In genomic region chr6:7846726-7847439, GRCm38 (mm10) we compare ENCODE assay signal across 8 mouse cellular contexts. TPM values are rescaled to one million over a fixed set of nuclear protein-coding genes. Genes with fewer than 3 reads are reported as not detected.
DNase-seq lines count a peak whose midpoint lies in the region; ATAC-seq lines count a peak whose summit lies in the region.

No protein-coding gene starts in this region.

- no peaks in the 10 kb centered on the region for H3K9me3 ChIP-seq in hindbrain, embryonic 12.5 days (replicated peaks)
- no peaks in the 10 kb centered on the region for H3K9me3 ChIP-seq in hindbrain, embryonic 10.5 days
- H3K9me3 ChIP-seq in forebrain, embryonic 12.5 days = no peaks in the 10 kb centered on the region

- no peak overlapping the region for H3K9ac ChIP-seq in hindbrain, embryonic 12.5 days
- H3K9ac ChIP-seq in forebrain, embryonic 12.5 days = no peak overlapping the region

- no peaks in the 10 kb centered on the region for H3K27me3 ChIP-seq in hindbrain, embryonic 12.5 days
- no peaks in the 10 kb centered on the region for H3K27me3 ChIP-seq in hindbrain, embryonic 10.5 days (ENCODE audit: insufficient read depth, poor library complexity, severe bottlenecking)
- no peaks in the 10 kb centered on the region for H3K27me3 ChIP-seq in forebrain, embryonic 12.5 days

- no peak overlapping the region for H3K4me3 ChIP-seq in hindbrain, embryonic 12.5 days
- no peak overlapping the region for H3K4me3 ChIP-seq in hindbrain, embryonic 10.5 days
- no peak overlapping the region for H3K4me3 ChIP-seq in forebrain, embryonic 12.5 days (replicated peaks)

- H3K4me1 ChIP-seq in hindbrain, embryonic 12.5 days = peaks cover 11% of the 10 kb centered on the region; the same call in 1 of the 2 replicates
- H3K4me1 ChIP-seq in hindbrain, embryonic 10.5 days (replicated peaks) = peaks cover 25% of the 10 kb centered on the region
- H3K4me1 ChIP-seq in forebrain, embryonic 12.5 days = peaks cover 18% of the 10 kb centered on the region

- peak overlapping the region; percentile 5; the same call in 1 of the 2 replicates for H3K4me2 ChIP-seq in hindbrain, embryonic 12.5 days (replicated peaks)
- H3K4me2 ChIP-seq in forebrain, embryonic 12.5 days = no peak overlapping the region

- no peaks in the 10 kb centered on the region for H3K36me3 ChIP-seq in hindbrain, embryonic 12.5 days
- H3K36me3 ChIP-seq in hindbrain, embryonic 10.5 days = no peaks in the 10 kb centered on the region
- H3K36me3 ChIP-seq in forebrain, embryonic 12.5 days (replicated peaks) = no peaks in the 10 kb centered on the region

- DNase-seq in hindbrain, embryonic 10.5 days (ENCODE audit: low spot score) = no peak
- DNase-seq in induced T-regulatory cell, adult 2 months (ENCODE audit: low read depth) = peak; percentile 78
- DNase-seq in embryo, embryonic 11 days = no peak
- DNase-seq in lung, postnatal 14 days = no peak

- 79% methylated on average over 8 of the region's 8 CpGs for WGBS in hindbrain, embryonic 12.5 days
- 82% methylated on average over 8 of the region's 8 CpGs for WGBS in hindbrain, embryonic 10.5 days
- WGBS in forebrain, embryonic 12.5 days = 84% methylated on average over 8 of the region's 8 CpGs

- ATAC-seq in hindbrain, embryonic 12.5 days (ENCODE audit: low FRiP score) = no peak
- peak; percentile 11 for ATAC-seq in CD4-positive, CD25-positive, alpha-beta regulatory T cell, adult 4 months
- ATAC-seq in neutrophil, adult 5-6 weeks (ENCODE audit: extremely low read depth, insufficient number of reproducible peaks, low FRiP score, poor library complexity, severe bottlenecking) = peak; percentile 26; the same call in 1 of the 2 replicates
- no peak for ATAC-seq in forebrain, embryonic 12.5 days (ENCODE audit: low FRiP score)

- no peak overlapping the region for H3K27ac ChIP-seq in hindbrain, embryonic 12.5 days
- no peak overlapping the region for H3K27ac ChIP-seq in hindbrain, embryonic 10.5 days
- no peak overlapping the region for H3K27ac ChIP-seq in forebrain, embryonic 12.5 days

RNA-seq across cellular contexts. Expression of gene C1galt1, which starts 2.2 kb away (rescaled TPM):
- polyA plus RNA-seq in hindbrain, embryonic 12.5 days (2016; fragmentation: Nextera tagmentation; extraction: Ambion mirVana) = 2.0 and 2.5 TPM in 2 replicates
- 1.4 and 1.7 TPM in 2 replicates for polyA plus RNA-seq in hindbrain, embryonic 10.5 days (2016; fragmentation: Nextera tagmentation; extraction: Ambion mirVana)
- polyA plus RNA-seq in CD4-positive, CD25-positive, alpha-beta regulatory T cell, adult 4 months (2017; shearing (Covaris generic)) = 1 to 10 TPM; 4.5 to 8.2 TPM
- total RNA-seq in neutrophil, adult 5-6 weeks (2017) = 47.1 and 50.4 TPM in 2 replicates
- polyA plus RNA-seq in forebrain, embryonic 12.5 days (2016; fragmentation: Nextera tagmentation; extraction: Ambion mirVana) = 1.7 and 1.9 TPM in 2 replicates

Comparison
In these comparisons a context has a peak if more than half of its experiments do, and no peak if none do; other contexts are left out.
1. ATAC-seq: peak in CD4-positive, CD25-positive, alpha-beta regulatory T cell, adult 4 months (single experiment) and neutrophil, adult 5-6 weeks (single experiment); none in hindbrain, embryonic 12.5 days (single experiment) and forebrain, embryonic 12.5 days (single experiment).